Mouse (Mus musculus) gastrocnemius, postnatal 36 days (tissue): ENCODE data around the gene 1700092M07Rik. TPM values are rescaled to one million over a fixed set of nuclear protein-coding genes. Genes with fewer than 3 reads are reported as not detected.

Experiments used
- DNase-seq, 2 experiments: peaks; one replicate each; pipeline ENCODE4 v3.0.0; 2022
- intact Hi-C: fragments of 180-260 bp; cut with DNase I; formaldehyde crosslinking; loops from one replicate; pipeline ENCODE4 v1.15.1; 2025
- microRNA-seq, 2 experiments: library from miRNA; unstranded; fragments of <30 nt; microRNA quantifications; one replicate each; pipeline ENCODE4 v1.2.0; 2021
- total RNA-seq, 2 experiments: library from RNA; stranded (reverse); gene quantifications; 2 replicates each; pipeline ENCODE4 v1.2.3; 2021

The 1700092M07Rik gene
- total RNA-seq, 2 experiments from 2014 or later, result 0.66 TPM; not detected in 1

DNA sequence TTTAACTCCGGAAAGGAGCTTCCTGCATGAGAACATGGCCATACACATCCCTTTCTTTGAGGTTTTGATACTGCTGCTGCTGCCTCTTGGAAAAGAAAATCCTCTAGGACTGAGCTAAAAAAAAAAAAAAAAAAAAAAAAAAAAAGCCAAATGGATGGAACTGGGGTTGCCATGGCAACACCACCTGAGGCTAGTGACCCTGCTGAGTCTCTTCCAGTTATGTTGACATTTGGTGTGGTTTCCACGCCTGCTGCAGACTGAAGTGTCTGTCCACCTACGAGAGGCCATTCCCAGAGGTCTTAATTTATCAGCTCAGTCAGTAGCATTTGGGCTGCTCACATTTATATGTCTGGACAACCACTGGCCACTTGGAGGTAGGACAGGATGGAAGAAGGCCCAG, 48.0 kb downstream of the 1700092M07Rik start:
- intact Hi-C loops, result no loop called here
- no peak for DNase-seq

GRCm38 (mm10) chr19:8789171-8789570, 48.7 kb downstream of the 1700092M07Rik start:
- DNase-seq, result no peak
- intact Hi-C loops, result no loop called here

DNA sequence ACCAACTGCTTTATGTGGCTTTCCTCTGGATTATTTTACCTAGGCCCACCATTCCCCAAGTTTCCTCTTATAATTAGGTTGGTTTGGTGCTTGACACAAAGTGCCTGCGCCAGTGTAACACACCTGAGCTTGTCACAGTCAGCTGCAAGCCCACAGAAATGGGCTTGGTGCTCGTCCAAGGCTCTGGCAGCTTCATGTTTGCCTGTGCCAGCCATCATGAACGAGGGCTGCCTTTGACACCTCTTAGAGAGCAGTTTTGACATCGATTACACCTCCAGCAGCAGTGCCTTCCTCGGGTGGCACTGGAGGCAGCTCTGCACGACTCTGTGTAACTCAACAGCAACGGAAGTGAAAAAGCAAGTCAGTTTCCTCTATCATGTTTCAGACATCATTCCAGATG, 49.7 kb downstream of the 1700092M07Rik start:
- intact Hi-C loops, result no loop called here
- DNase-seq, result no peak

Small RNA genes within 50 kb of the gene (microRNA-seq; reads per million reads assigned to microRNA genes)
- 0 reads per million in 2 experiments for gene Mir6992

Other genes with a start within 250 kb of the 1700092M07Rik start
- not detected for gene Slc22a8, start 149.5 kb upstream of the 1700092M07Rik start, total RNA-seq
- gene Slc22a6, start 122.7 kb upstream of the 1700092M07Rik start, total RNA-seq, result not detected
- gene Chrm1, start 76.9 kb upstream of the 1700092M07Rik start, total RNA-seq, result not detected
- 10 to 100 TPM; 27.9 to 30.0 TPM for gene Slc3a2, start 17.3 kb upstream of the 1700092M07Rik start, total RNA-seq
- gene Wdr74, start 4.9 kb upstream of the 1700092M07Rik start, total RNA-seq, result 10 to 100 TPM; 15.2 to 20.4 TPM
- gene Stx5a, start 695 bp downstream of the 1700092M07Rik start, total RNA-seq, result 10 to 100 TPM; 19.0 to 19.9 TPM
- 10 to 100 TPM; 24.1 to 32.9 TPM for gene Nxf1, start 16.4 kb downstream of the 1700092M07Rik start, total RNA-seq
- gene Tmem223, start 30.3 kb downstream of the 1700092M07Rik start, total RNA-seq, result 10 to 100 TPM; 79.6 to 84.2 TPM
- gene Tmem179b, start 33.7 kb downstream of the 1700092M07Rik start, total RNA-seq, result 1 to 10 TPM; 6.1 to 8.2 TPM
- 1 to 10 TPM; 4.6 to 4.9 TPM for gene Taf6l, start 45.7 kb downstream of the 1700092M07Rik start, total RNA-seq
- 10 to 100 TPM; 32.0 to 35.4 TPM for gene Polr2g, start 57.9 kb downstream of the 1700092M07Rik start, total RNA-seq
- gene Zbtb3, start 61.8 kb downstream of the 1700092M07Rik start, total RNA-seq, result under 1 TPM; 0.42 to 0.74 TPM
- 1 to 10 TPM; 9.2 TPM for gene Ttc9c, start 78.6 kb downstream of the 1700092M07Rik start, total RNA-seq
- 10 to 100 TPM; 31.0 to 36.6 TPM for gene Hnrnpul2, start 79.3 kb downstream of the 1700092M07Rik start, total RNA-seq
- gene AC129217.1, start 89.1 kb downstream of the 1700092M07Rik start, total RNA-seq, result 1 to 10 TPM in 1 of 2 experiments, not detected in 1; 1.4 TPM
- 10 to 100 TPM; 15.9 to 17.8 TPM for gene Bscl2, start 96.7 kb downstream of the 1700092M07Rik start, total RNA-seq
- gene Gng3, start 98.5 kb downstream of the 1700092M07Rik start, total RNA-seq, result not detected
- 1 to 10 TPM; 5.8 to 8.8 TPM for gene Lrrn4cl, start 110.0 kb downstream of the 1700092M07Rik start, total RNA-seq
- gene Ubxn1, start 130.8 kb downstream of the 1700092M07Rik start, total RNA-seq, result 100 to 1,000 TPM; 197 to 321 TPM
- 10 to 100 TPM; 56.4 to 67.2 TPM for gene Uqcc3, start 140.2 kb downstream of the 1700092M07Rik start, total RNA-seq
- 1 to 10 TPM; 3.5 TPM for gene Lbhd1, start 143.0 kb downstream of the 1700092M07Rik start, total RNA-seq
- gene Gm49403, start 143.2 kb downstream of the 1700092M07Rik start, total RNA-seq, result not detected
- 10 to 100 TPM; 15.6 to 17.1 TPM for gene 1810009A15Rik, start 148.1 kb downstream of the 1700092M07Rik start, total RNA-seq
- gene Gm49416, start 148.2 kb downstream of the 1700092M07Rik start, total RNA-seq, result under 1 TPM in 1 of 2 experiments, not detected in 1; 0.84 TPM
- gene Ints5, start 152.3 kb downstream of the 1700092M07Rik start, total RNA-seq, result 1 to 10 TPM; 8.4 to 9.4 TPM
- 10 to 100 TPM; 19.3 to 19.9 TPM for gene Ganab, start 157.4 kb downstream of the 1700092M07Rik start, total RNA-seq
- 10 to 100 TPM; 28.3 to 31.2 TPM for gene B3gat3, start 179.7 kb downstream of the 1700092M07Rik start, total RNA-seq
- 10 to 100 TPM in 1 of 2 experiments, 1 to 10 TPM in 1; 6.9 to 11.0 TPM for gene Rom1, start 188.6 kb downstream of the 1700092M07Rik start, total RNA-seq
- gene Eml3, start 188.8 kb downstream of the 1700092M07Rik start, total RNA-seq, result 1 to 10 TPM; 5.1 to 7.3 TPM
- 10 to 100 TPM; 19.4 to 24.1 TPM for gene Mta2, start 201.2 kb downstream of the 1700092M07Rik start, total RNA-seq
- gene Tut1, start 213.1 kb downstream of the 1700092M07Rik start, total RNA-seq, result 1 to 10 TPM; 6.0 to 7.7 TPM
- gene Eef1g, start 226.3 kb downstream of the 1700092M07Rik start, total RNA-seq, result 100 to 1,000 TPM; 441 to 447 TPM
- gene Ahnak, start 248.6 kb downstream of the 1700092M07Rik start, total RNA-seq, result 100 to 1,000 TPM; 171 to 208 TPM